In the genomic region with DNA sequence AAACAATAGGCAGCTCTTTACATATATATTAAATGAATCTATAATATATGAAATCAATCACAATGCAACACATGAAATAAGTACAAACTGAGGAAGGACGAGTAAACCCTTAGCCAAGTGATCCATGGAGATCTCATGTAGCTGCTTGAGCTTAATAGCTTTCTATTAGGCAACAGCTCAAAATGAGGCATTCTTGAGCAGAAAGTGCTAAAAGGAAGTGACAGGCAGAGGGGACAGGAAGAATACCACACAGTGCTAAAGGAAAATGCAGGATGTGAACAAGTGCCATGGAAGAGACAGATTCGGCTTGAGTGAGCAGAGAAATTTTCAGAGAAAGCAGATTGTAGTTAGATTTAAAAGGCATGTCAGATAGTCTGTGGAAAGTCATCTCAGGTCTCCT, we compare ENCODE assay signal across 23 mouse cellular contexts.
DNase-seq lines count a peak whose midpoint lies in the region; ATAC-seq and TF ChIP-seq lines count a peak whose summit lies in the region.
"Had no signal": no experiment of that assay in that cellular context is flagged by ENCODE, and none has a peak within 500 bp of the region (broad histone marks: within the 10 kb centered on the region; RNA-seq: fewer than 3 reads in every experiment).

No protein-coding gene starts in this region.

- H3K4me2 ChIP-seq in CH12.LX (ENCODE audit: insufficient read depth, low read depth, poor library complexity, severe bottlenecking) = no peak overlapping the region
- no peak overlapping the region for H3K4me2 ChIP-seq in forebrain, embryonic 16.5 days (ENCODE audit: low read length)
- H3K4me2 ChIP-seq: embryonic facial prominence, embryonic 12.5 days; embryonic facial prominence, embryonic 15.5 days; heart, embryonic 11.5 days; hindbrain, embryonic 12.5 days; hindbrain, embryonic 15.5 days had no signal

- TF ChIP-seq EP300 in CH12.LX (IDR thresholded peaks at IDR 0.05; ENCODE audit: low read length) = peak; percentile 23; the same call in 1 of the 2 replicates

- ATAC-seq in granulocyte monocyte progenitor cell, adult 5-6 weeks (replicated peaks; ENCODE audit: poor library complexity, severe bottlenecking) = peak; percentile 52
- ATAC-seq in megakaryocyte progenitor cell, adult 5-6 weeks (replicated peaks; ENCODE audit: poor library complexity) = peak; percentile 44
- ATAC-seq in forebrain, embryonic 16.5 days = no peak
- ATAC-seq: forebrain, embryonic 14.5 days; Patski had no signal

- TF ChIP-seq RAD21 in CH12.LX (IDR thresholded peaks at IDR 0.05; ENCODE audit: low read depth, low read length) = no peak

- WGBS in forebrain, embryonic 16.5 days = 80% methylated on average over 2 of the region's 2 CpGs

- H3K27ac ChIP-seq in CH12.LX (ENCODE audit: insufficient read depth, low read depth) = peak overlapping the region; percentile 58; the same call in 1 of the 2 replicates
- H3K27ac ChIP-seq in forebrain, embryonic 16.5 days (ENCODE audit: low read length) = no peak overlapping the region
- H3K27ac ChIP-seq: embryonic facial prominence, embryonic 12.5 days; embryonic facial prominence, embryonic 15.5 days; hindbrain, embryonic 12.5 days; hindbrain, embryonic 15.5 days had no signal

- H3K9me3 ChIP-seq in CH12.LX (replicated peaks; ENCODE audit: low read length) = no peaks in the 10 kb centered on the region
- no peaks in the 10 kb centered on the region for H3K9me3 ChIP-seq in forebrain, embryonic 16.5 days (ENCODE audit: control insufficient read depth, low read length)
- H3K9me3 ChIP-seq: embryonic facial prominence, embryonic 12.5 days; embryonic facial prominence, embryonic 15.5 days; G1E; hindbrain, embryonic 12.5 days; hindbrain, embryonic 15.5 days had no signal

- no peak for TF ChIP-seq POLR2A in CH12.LX (IDR thresholded peaks at IDR 0.05; ENCODE audit: low read depth, low read length)

- peaks cover 6 to 47% of the 10 kb centered on the region in 2 experiments for H3K4me1 ChIP-seq in CH12.LX (ENCODE audit: control insufficient read depth in 1 of 2, insufficient read depth in 2 of 2)
- H3K4me1 ChIP-seq in forebrain, embryonic 16.5 days (replicated peaks; ENCODE audit: control insufficient read depth, insufficient read depth, low read length) = no peaks in the 10 kb centered on the region
- H3K4me1 ChIP-seq: embryonic facial prominence, embryonic 12.5 days; embryonic facial prominence, embryonic 15.5 days; hindbrain, embryonic 12.5 days; hindbrain, embryonic 15.5 days had no signal

- DNase-seq in CH12.LX (ENCODE audit: extremely low read depth) = no peak
- DNase-seq in splenic B cell, adult 2 months (ENCODE audit: low read depth, low spot score) = peak; percentile 35
- no peak for DNase-seq in testis, postnatal 10 days (ENCODE audit: low spot score)
- DNase-seq in gastrocnemius, postnatal 25 days = no peak
- DNase-seq: adrenal gland, postnatal 10 days; adrenal gland, postnatal 36 days; cerebellum, adult 11 months; cerebellum, adult 2 months; cerebellum, adult 9-11 months; cerebellum, postnatal 25 days; gastrocnemius, postnatal 36 days; heart, adult 11 months had no signal

- no peaks in the 10 kb centered on the region for H3K27me3 ChIP-seq in CH12.LX (replicated peaks)
- H3K27me3 ChIP-seq in splenic B cell, adult 2 months (ENCODE audit: control insufficient read depth, insufficient read depth, low read length, poor library complexity, severe bottlenecking) = no peaks in the 10 kb centered on the region
- H3K27me3 ChIP-seq in forebrain, embryonic 16.5 days (replicated peaks; ENCODE audit: control insufficient read depth, insufficient read depth, low read length) = no peaks in the 10 kb centered on the region
- H3K27me3 ChIP-seq: embryonic facial prominence, embryonic 12.5 days; embryonic facial prominence, embryonic 15.5 days; hindbrain, embryonic 12.5 days; hindbrain, embryonic 15.5 days; Patski had no signal

- H3K4me3 ChIP-seq in CH12.LX (replicated peaks in 1 of 3; ENCODE audit: low read depth in 2 of 3, low read length in 2 of 3, poor library complexity in 1 of 3) = no peak overlapping the region
- no peak overlapping the region for H3K4me3 ChIP-seq in forebrain, embryonic 16.5 days (replicated peaks; ENCODE audit: low read length)
- H3K4me3 ChIP-seq: embryonic facial prominence, embryonic 12.5 days; embryonic facial prominence, embryonic 15.5 days; hindbrain, embryonic 12.5 days; hindbrain, embryonic 15.5 days had no signal

- dilution Hi-C loops in CH12.LX (cut with MboI; ENCODE audit: extremely low pct_ligation_motif_present, extremely low pct_unique_long_range_greater_than_20kb, low sequenced_read_pairs) = no loop called here

- in situ Hi-C loops in CH12.LX (cut with MboI; ENCODE audit: low pct_ligation_motif_present, low pct_unique_long_range_greater_than_20kb, low sequenced_read_pairs) = no loop called here

- TF ChIP-seq CTCF in CH12.LX (conservative IDR thresholded peaks at IDR 0.05 in 1 of 2, IDR thresholded peaks at IDR 0.05 in 1 of 2; ENCODE audit: low read depth in 2 of 2, low read length in 2 of 2) = no peak

- no peak overlapping the region for H3K9ac ChIP-seq in CH12.LX (ENCODE audit: insufficient read depth, low read depth)
- no peak overlapping the region for H3K9ac ChIP-seq in forebrain, embryonic 16.5 days (replicated peaks; ENCODE audit: low read depth, low read length)
- H3K9ac ChIP-seq: embryonic facial prominence, embryonic 12.5 days; embryonic facial prominence, embryonic 15.5 days; hindbrain, embryonic 12.5 days; hindbrain, embryonic 15.5 days had no signal

- no peaks in the 10 kb centered on the region for H3K79me2 ChIP-seq in CH12.LX (replicated peaks; ENCODE audit: control insufficient read depth, extremely low read depth, insufficient read depth, poor library complexity, severe bottlenecking)

- H3K36me3 ChIP-seq in CH12.LX (replicated peaks in 1 of 2; ENCODE audit: control insufficient read depth in 1 of 2, insufficient read depth in 1 of 2, low read length in 1 of 2) = no peaks in the 10 kb centered on the region
- no peaks in the 10 kb centered on the region for H3K36me3 ChIP-seq in splenic B cell, adult 2 months (ENCODE audit: control insufficient read depth, insufficient read depth, low read length, poor library complexity, severe bottlenecking)
- H3K36me3 ChIP-seq in forebrain, embryonic 16.5 days (ENCODE audit: control insufficient read depth, insufficient read depth) = no peaks in the 10 kb centered on the region
- H3K36me3 ChIP-seq: embryonic facial prominence, embryonic 12.5 days; embryonic facial prominence, embryonic 15.5 days; G1E; hindbrain, embryonic 12.5 days; hindbrain, embryonic 15.5 days had no signal

TF ChIP-seq in CH12.LX, 34 proteins besides CTCF, POLR2A, EP300 and RAD21:
- TF ChIP-seq CHD1 (IDR thresholded peaks at IDR 0.05; ENCODE audit: low read depth, low read length) (peak; percentile 88), POLR2AphosphoS2 (IDR thresholded peaks at IDR 0.05; ENCODE audit: low read depth, low read length) (no peak), ZKSCAN1 (IDR thresholded peaks at IDR 0.05; ENCODE audit: borderline replicate concordance, low read depth, low read length) (no peak), SIN3A (IDR thresholded peaks at IDR 0.05; ENCODE audit: low read length) (no peak), ELF1 (IDR thresholded peaks at IDR 0.05; ENCODE audit: low read depth, low read length) (0 out of 2 replicates have a peak, but pooled peaks have one; percentile 8), MAX (IDR thresholded peaks at IDR 0.05; ENCODE audit: low read length) (no peak), GABPA (IDR thresholded peaks at IDR 0.05; ENCODE audit: insufficient replicate concordance, low read depth, low read length) (no peak), PAX5 (IDR thresholded peaks at IDR 0.05; ENCODE audit: low read length) (no peak), TCF12 (IDR thresholded peaks at IDR 0.05; ENCODE audit: low read depth, low read length) (no peak)
